Mouse (Mus musculus) G1E-ER4 (cell line): ENCODE measurements around the gene Rac2. TPM values are rescaled to one million over a fixed set of nuclear protein-coding genes. Genes with fewer than 3 reads are reported as not detected.

Source experiments
- GATA1 ChIP-seq: IDR thresholded peaks from one replicate; pipeline ENCODE4 v1.8.0; 2012; ENCODE audit warnings: low read length, inconsistent platforms
- polyA plus RNA-seq: library from polyadenylated mRNA; stranded (reverse); fragments of >175 nt; gene quantifications from 2 replicates; pipeline ENCODE4 v1.2.3, GENCODE M21; 2012

Rac2 gene
- polyA plus RNA-seq, 1 experiment, result 435 TPM

GRCm38 (mm10) chr15:78520112-78520715 is 52.4 kb downstream of the Rac2 start:
- no peak for TF ChIP-seq GATA1

DNA sequence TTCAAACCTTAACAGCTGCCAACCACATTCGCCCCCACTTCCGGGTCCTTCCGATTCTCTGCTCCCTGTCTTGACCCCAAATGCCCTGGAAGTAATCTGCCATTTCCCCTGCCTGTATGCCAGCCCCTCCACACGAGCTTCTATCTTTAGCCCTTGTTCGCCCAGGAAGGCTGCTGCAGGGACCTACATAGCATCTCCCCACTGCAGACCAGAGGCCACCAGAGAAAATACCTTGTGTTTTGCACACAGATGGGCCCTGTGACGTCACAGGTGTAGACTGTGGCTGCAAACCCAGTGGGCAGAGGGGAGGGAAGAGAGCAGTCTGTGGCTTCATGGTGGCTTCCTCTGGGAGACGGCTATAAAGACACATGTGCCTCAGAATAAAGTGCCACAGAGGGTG is 54.4 kb downstream of the Rac2 start:
- no peak for TF ChIP-seq GATA1

- TF ChIP-seq GATA1, result no peak
These were observed 56.8 kb downstream of the Rac2 start for GRCm38 (mm10) chr15:78515759-78516158.

DNA sequence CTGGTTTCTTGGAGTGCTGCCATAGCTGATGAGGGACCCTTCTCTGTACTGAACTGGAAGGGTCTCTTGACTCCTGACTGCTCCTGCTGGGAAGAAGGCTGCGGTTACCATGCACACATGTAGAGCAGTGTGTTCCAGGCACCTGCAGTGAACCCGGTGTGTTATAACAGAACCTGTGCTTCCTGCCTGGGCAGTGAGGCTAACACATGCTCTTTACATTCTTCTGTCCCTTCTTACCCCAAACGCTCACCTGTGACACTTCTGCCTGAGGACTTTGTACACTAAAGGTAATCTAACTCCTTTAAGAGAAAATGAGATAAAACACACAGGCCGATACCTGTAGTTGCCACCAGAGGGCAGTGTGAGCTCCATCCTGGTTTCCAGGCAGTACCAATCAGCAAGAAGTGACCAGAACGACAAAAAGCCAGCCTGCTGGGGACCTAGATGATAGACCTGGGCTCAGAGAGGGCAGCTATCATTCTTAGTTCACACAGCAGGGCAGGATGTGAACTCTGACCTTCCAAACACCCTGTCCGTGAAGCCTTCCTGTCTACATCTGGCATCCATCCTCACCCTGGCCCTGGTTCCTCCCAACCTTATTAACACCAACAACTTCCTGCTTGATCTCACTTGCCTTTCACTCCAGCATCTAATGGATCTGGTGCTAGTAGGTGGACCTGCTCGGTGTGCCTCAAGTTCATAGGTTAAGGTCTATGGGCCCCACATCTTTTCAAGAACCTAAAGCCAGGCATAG is 58.0 kb downstream of the Rac2 start:
- TF ChIP-seq GATA1, result no peak

DNA sequence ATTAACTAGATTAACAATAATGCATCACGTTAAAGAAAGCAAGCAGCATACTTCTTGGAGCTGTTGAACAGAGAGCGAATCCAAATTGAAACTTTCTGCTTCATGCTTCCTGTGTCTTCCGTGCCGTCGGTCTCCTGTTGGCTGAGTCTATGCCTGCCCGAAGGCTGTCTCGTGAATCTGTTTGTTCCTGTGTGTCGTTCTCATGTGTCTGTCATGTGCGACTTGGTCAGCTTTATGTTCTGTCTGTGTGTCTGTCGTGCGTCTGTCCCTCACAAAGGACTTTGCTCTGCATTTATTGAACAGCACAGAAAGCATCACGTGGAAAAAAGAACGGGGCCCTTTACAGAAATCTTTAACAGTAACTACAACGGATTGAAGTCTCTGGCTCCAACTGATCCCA is 59.6 kb downstream of the Rac2 start:
- TF ChIP-seq GATA1, result no peak

DNA sequence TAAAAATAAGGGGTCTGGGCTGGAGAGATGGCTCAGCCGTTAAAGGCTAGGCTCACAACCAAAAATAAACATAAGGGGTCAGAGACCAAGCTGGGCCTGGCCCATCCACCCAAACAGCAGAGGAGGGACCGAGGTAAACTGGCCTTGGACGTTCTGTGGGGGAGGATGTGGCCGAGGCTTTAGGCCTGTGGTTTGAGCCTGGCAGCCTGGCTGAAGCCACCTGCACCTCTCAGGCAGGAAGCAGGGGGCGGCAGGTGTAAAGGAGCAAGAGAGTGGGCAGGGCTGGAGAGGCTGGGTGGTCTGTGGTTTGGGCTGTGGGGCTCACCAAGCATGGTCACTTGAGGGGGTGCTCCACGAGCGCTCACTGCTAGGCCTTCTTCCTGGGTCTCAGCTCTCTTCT is 60.6 kb downstream of the Rac2 start:
- TF ChIP-seq GATA1, result no peak

DNA sequence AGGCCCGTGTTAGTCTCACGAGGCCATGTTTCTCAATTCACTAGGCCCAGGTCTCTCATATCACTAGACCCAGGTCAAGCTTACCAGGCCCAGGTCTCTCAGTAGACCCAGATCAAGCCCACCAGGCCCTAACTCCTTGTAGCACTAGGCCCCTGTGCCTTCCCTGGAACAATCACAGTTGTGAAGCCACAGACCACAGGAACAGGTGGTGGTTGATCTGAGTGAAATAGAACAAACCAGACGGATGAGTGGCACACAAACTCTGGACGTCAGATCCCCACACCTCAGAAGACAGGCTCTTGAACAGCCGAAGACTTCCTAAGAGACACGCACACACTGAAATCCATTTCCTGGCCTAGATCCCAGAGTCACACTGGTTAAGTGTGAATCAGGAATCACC is 61.8 kb downstream of the Rac2 start:
- no peak for TF ChIP-seq GATA1

GRCm38 (mm10) chr15:78510121-78510576 is 62.4 kb downstream of the Rac2 start:
- no peak for TF ChIP-seq GATA1

- no peak for TF ChIP-seq GATA1
These were observed 63.2 kb downstream of the Rac2 start for GRCm38 (mm10) chr15:78509297-78509899.

Other genes with a start within 250 kb of the Rac2 start
- 14.2 and 25.8 TPM in 2 replicates for gene Csf2rb, start 247.0 kb downstream of the Rac2 start, polyA plus RNA-seq
- gene Tex33, start 176.9 kb downstream of the Rac2 start, polyA plus RNA-seq, result not detected in 2 replicates
- 4.8 and 4.9 TPM in 2 replicates for gene Tst, start 166.9 kb downstream of the Rac2 start, polyA plus RNA-seq
- gene Mpst, start 166.4 kb downstream of the Rac2 start, polyA plus RNA-seq, result 123 and 135 TPM in 2 replicates
- not detected in 2 replicates for gene Kctd17, start 144.2 kb downstream of the Rac2 start, polyA plus RNA-seq
- gene Tmprss6, start 104.1 kb downstream of the Rac2 start, polyA plus RNA-seq, result not detected in 2 replicates
- gene Il2rb, start 77.5 kb downstream of the Rac2 start, polyA plus RNA-seq, result not detected in 2 replicates
- 0.03 and 0.04 TPM in 2 replicates for gene C1qtnf6, start 41.4 kb downstream of the Rac2 start, polyA plus RNA-seq
- not detected in 2 replicates for gene Sstr3, start 28.1 kb downstream of the Rac2 start, polyA plus RNA-seq
- 0.37 and 0.53 TPM in 2 replicates for gene Cyth4, start 24.3 kb upstream of the Rac2 start, polyA plus RNA-seq
- not detected in 2 replicates for gene Elfn2, start 146.0 kb upstream of the Rac2 start, polyA plus RNA-seq
- not detected in 2 replicates for gene Mfng, start 200.7 kb upstream of the Rac2 start, polyA plus RNA-seq
- gene Card10, start 230.3 kb upstream of the Rac2 start, polyA plus RNA-seq, result not detected in 2 replicates